Comparison of ENCODE assay signal across 7 mouse cellular contexts in genomic region chr4:131914891-131915469, GRCm38 (mm10). TPM values are rescaled to one million over a fixed set of nuclear protein-coding genes. Genes with fewer than 3 reads are reported as not detected.
DNase-seq lines count a peak whose midpoint lies in the region; ATAC-seq and TF ChIP-seq lines count a peak whose summit lies in the region.

No protein-coding gene starts in this region.

- peak; percentile 68 for DNase-seq in brain, embryonic 14.5 days (ENCODE audit: low read depth)
- DNase-seq in midbrain, embryonic 11.5 days (ENCODE audit: low spot score, missing footprints): peak; percentile 93
- no peak for DNase-seq in gastrocnemius, adult 18-20 months (ENCODE audit: low spot score)
- DNase-seq in frontal cortex, postnatal 36 days (ENCODE audit: low spot score in 2 of 2): no peak
- no peak for DNase-seq in urinary bladder, postnatal 10 days (ENCODE audit: low spot score)

- H3K27ac ChIP-seq in embryonic fibroblast, embryonic 13.5 days (ENCODE audit: insufficient read depth, low read length): no peak overlapping the region
- H3K27ac ChIP-seq in intestine, embryonic 16.5 days (ENCODE audit: low read length): no peak overlapping the region
- no peak overlapping the region for H3K27ac ChIP-seq in midbrain, embryonic 11.5 days (ENCODE audit: low read depth, low read length)

- H3K4me2 ChIP-seq in intestine, embryonic 16.5 days (ENCODE audit: low read depth, low read length): peak overlapping the region; percentile 54
- H3K4me2 ChIP-seq in midbrain, embryonic 11.5 days: peak overlapping the region; percentile 34

- 5% methylated on average over 31 of the region's 31 CpGs for WGBS in intestine, embryonic 16.5 days
- WGBS in midbrain, embryonic 11.5 days: under 1% methylated on average over 31 of the region's 31 CpGs

- peaks cover 4% of the 10 kb centered on the region; the same call in 1 of the 2 replicates for H3K4me1 ChIP-seq in embryonic fibroblast, embryonic 13.5 days (ENCODE audit: control insufficient read depth, insufficient read depth, low read length)
- peaks cover 44% of the 10 kb centered on the region for H3K4me1 ChIP-seq in intestine, embryonic 16.5 days (ENCODE audit: control insufficient read depth, insufficient read depth, low read length)
- H3K4me1 ChIP-seq in midbrain, embryonic 11.5 days (ENCODE audit: control insufficient read depth, insufficient read depth, low read length): peaks cover 29% of the 10 kb centered on the region

- H3K9ac ChIP-seq in intestine, embryonic 16.5 days (ENCODE audit: low read depth, low read length): peak overlapping the region; percentile 60
- H3K9ac ChIP-seq in midbrain, embryonic 11.5 days (ENCODE audit: low read length): peak overlapping the region; percentile 3; the same call in 1 of the 2 replicates

- no peaks in the 10 kb centered on the region for H3K36me3 ChIP-seq in intestine, embryonic 16.5 days (ENCODE audit: control insufficient read depth, insufficient read depth, low read length)
- H3K36me3 ChIP-seq in midbrain, embryonic 11.5 days (ENCODE audit: control insufficient read depth, insufficient read depth, low read length): no peaks in the 10 kb centered on the region

- no peak for TF ChIP-seq POLR2A in brain, embryonic 14.5 days (IDR thresholded peaks at IDR 0.05; ENCODE audit: borderline replicate concordance, extremely low read depth, insufficient read depth, insufficient read length, poor library complexity, severe bottlenecking)
- peak; percentile 48; the same call in 1 of the 2 replicates for TF ChIP-seq POLR2A in embryonic fibroblast, embryonic 13.5 days (IDR thresholded peaks at IDR 0.05; ENCODE audit: low read depth, low read length)

- peaks cover 20% of the 10 kb centered on the region for H3K27me3 ChIP-seq in intestine, embryonic 16.5 days (replicated peaks; ENCODE audit: control insufficient read depth, insufficient read depth, low read length)
- peaks cover 60% of the 10 kb centered on the region for H3K27me3 ChIP-seq in midbrain, embryonic 11.5 days (ENCODE audit: control insufficient read depth, insufficient read depth, low read length)

- H3K9me3 ChIP-seq in intestine, embryonic 16.5 days (ENCODE audit: control insufficient read depth, low read length): no peaks in the 10 kb centered on the region
- H3K9me3 ChIP-seq in midbrain, embryonic 11.5 days (ENCODE audit: control insufficient read depth, low read length): no peaks in the 10 kb centered on the region

- ATAC-seq in intestine, embryonic 16.5 days: no peak
- ATAC-seq in midbrain, embryonic 11.5 days (ENCODE audit: low FRiP score): no peak

- 0 out of 2 replicates have a peak overlapping the region, but pooled peaks have one; percentile 4 for H3K4me3 ChIP-seq in embryonic fibroblast, embryonic 13.5 days (ENCODE audit: insufficient read depth, low read length)
- peak overlapping the region; percentile 33 for H3K4me3 ChIP-seq in intestine, embryonic 16.5 days (ENCODE audit: low read length)
- H3K4me3 ChIP-seq in midbrain, embryonic 11.5 days (ENCODE audit: low read depth, low read length): peak overlapping the region; percentile 12

- TF ChIP-seq CTCF in brain, embryonic 14.5 days (IDR thresholded peaks at IDR 0.05; ENCODE audit: borderline replicate concordance, extremely low read depth, insufficient read depth, insufficient read length): no peak
- no peak for TF ChIP-seq CTCF in embryonic fibroblast, embryonic 13.5 days (IDR thresholded peaks at IDR 0.05; ENCODE audit: borderline replicate concordance, insufficient read depth, low read length)

RNA-seq across cellular contexts. Expression of gene Tmem200b, which starts 6.6 kb away (rescaled TPM):
- 1.0 and 1.1 TPM in 2 replicates for polyA plus RNA-seq in brain, embryonic 14.5 days (2012; rRNA removed)
- 4.4 and 8.0 TPM in 2 replicates for polyA plus RNA-seq in embryonic fibroblast, embryonic 13.5 days (2011; ENCODE audit: insufficient read length, low read depth, missing spikeins)
- polyA plus RNA-seq in intestine, embryonic 16.5 days (2015; fragmentation: Nextera tagmentation; extraction: Ambion mirVana): 0.18 and 0.20 TPM in 2 replicates
- 0.79 and 0.84 TPM in 2 replicates for polyA plus RNA-seq in midbrain, embryonic 11.5 days (2014; fragmentation: Nextera tagmentation; extraction: Ambion mirVana)
- 1 to 10 TPM; 1.3 to 3.2 TPM for total RNA-seq in gastrocnemius, adult 18-20 months (2021)

RNA-seq across cellular contexts. Expression of gene Srsf4, which starts 41.6 kb away (rescaled TPM):
- polyA plus RNA-seq in brain, embryonic 14.5 days (2012; rRNA removed): 93.0 and 117 TPM in 2 replicates
- 35.0 and 40.6 TPM in 2 replicates for polyA plus RNA-seq in embryonic fibroblast, embryonic 13.5 days (2011; ENCODE audit: insufficient read length, low read depth, missing spikeins)
- polyA plus RNA-seq in intestine, embryonic 16.5 days (2015; fragmentation: Nextera tagmentation; extraction: Ambion mirVana): 68.6 and 75.2 TPM in 2 replicates
- polyA plus RNA-seq in midbrain, embryonic 11.5 days (2014; fragmentation: Nextera tagmentation; extraction: Ambion mirVana): 144 and 157 TPM in 2 replicates
- 10 to 100 TPM; 28.0 TPM for total RNA-seq in gastrocnemius, adult 18-20 months (2021)

Comparison
In these comparisons a context has a peak if more than half of its experiments do, and no peak if none do; other contexts are left out.
1. DNase-seq: peak in brain, embryonic 14.5 days (single experiment) and midbrain, embryonic 11.5 days (single experiment); none in gastrocnemius, adult 18-20 months (single experiment), frontal cortex, postnatal 36 days (0 of 2) and urinary bladder, postnatal 10 days (single experiment).
2. Peak in every context shown above with its lines, with median percentiles within 50 percentile points of each other: H3K4me3 ChIP-seq.